Mouse (Mus musculus) myocyte (in vitro differentiated cells): ENCODE measurements around the gene Rpl23.

Source experiments
- MYOD1 ChIP-seq, 3 experiments: IDR thresholded peaks; one replicate each; pipeline ENCODE4 v1.6.1; 2011; ENCODE audit warnings: control low read depth in 2 of 3, low read depth in 2 of 3, mild to moderate bottlenecking in 2 of 3, moderate library complexity in 1 of 3; ENCODE audit not compliant: insufficient read length in 2 of 3, control insufficient read depth in 1 of 3
- MYOG ChIP-seq, 3 experiments: IDR thresholded peaks; one replicate each; pipeline ENCODE4 v1.6.1; 2011; ENCODE audit warnings: control low read depth in 2 of 3, low read depth in 2 of 3, mild to moderate bottlenecking in 2 of 3; ENCODE audit not compliant: insufficient read length in 2 of 3, control insufficient read depth in 1 of 3, insufficient read depth in 1 of 3
- POLR2A ChIP-seq: IDR thresholded peaks from one replicate; pipeline ENCODE4 v1.6.1; 2011; ENCODE audit warnings: low read depth, mild to moderate bottlenecking, control low read depth, moderate library complexity; ENCODE audit not compliant: insufficient read length
- POLR2AphosphoS2 ChIP-seq: IDR thresholded peaks from one replicate; pipeline ENCODE4 v1.6.1; 2011; ENCODE audit warnings: low read depth, control low read depth; ENCODE audit not compliant: insufficient read length
- TCF12 ChIP-seq: IDR thresholded peaks from one replicate; pipeline ENCODE4 v1.6.1; 2011; ENCODE audit warnings: mild to moderate bottlenecking, control low read depth; ENCODE audit not compliant: poor library complexity, insufficient read depth, severe bottlenecking

- TF ChIP-seq TCF12 = no peak
- TF ChIP-seq POLR2A = no peak
- no peak for TF ChIP-seq MYOD1 (IDR thresholded peaks at IDR 0.05; ENCODE audit: control insufficient read depth in 1 of 3, insufficient read length in 2 of 3, low read depth in 2 of 3)
- no peak for TF ChIP-seq MYOG (IDR thresholded peaks at IDR 0.05; ENCODE audit: control insufficient read depth in 1 of 3, insufficient read depth in 1 of 3, insufficient read length in 2 of 3, low read depth in 2 of 3)
- no peak for TF ChIP-seq POLR2AphosphoS2
Observed at GRCm38 (mm10) chr11:97800691-97801408, 18.6 kb upstream of the Rpl23 start.
